Mouse (Mus musculus) CH12.LX (cell line): ENCODE data around the gene Hvcn1. TPM values are rescaled to one million over a fixed set of nuclear protein-coding genes. Genes with fewer than 3 reads are reported as not detected.

ENCODE experiments used
- DNase-seq: peaks from one replicate; pipeline ENCODE4 v3.0.0-alpha.2; 2013; ENCODE audit errors: extremely low read depth
- H3K27ac ChIP-seq: 2 replicates; pipeline ENCODE4 v1.5.1; 2012; ENCODE audit warnings: low read depth, mild to moderate bottlenecking, control low read depth, moderate library complexity; ENCODE audit not compliant: insufficient read depth
- H3K27me3 ChIP-seq: replicated peaks from 2 replicates; pipeline ENCODE3; 2012; ENCODE audit warnings: inconsistent platforms
- H3K36me3 ChIP-seq, 2 experiments: replicated peaks in 1 of 2; 2 replicates each; pipeline versions ENCODE3 to v1.6.1; 2012; ENCODE audit warnings: inconsistent platforms in 1 of 2, low read length in 1 of 2, mild to moderate bottlenecking in 1 of 2, mixed read lengths in 1 of 2, moderate library complexity in 1 of 2; ENCODE audit not compliant: control insufficient read depth in 1 of 2, insufficient read depth in 1 of 2
- H3K4me1 ChIP-seq, 2 experiments: 2 replicates each; pipeline ENCODE4 v1.6.1; 2012; ENCODE audit warnings: inconsistent platforms in 1 of 2, moderate library complexity in 1 of 2; ENCODE audit not compliant: insufficient read depth in 2 of 2, control insufficient read depth in 1 of 2
- H3K4me2 ChIP-seq: 2 replicates; pipeline ENCODE4 v1.6.1; 2012; ENCODE audit warnings: low read depth, mild to moderate bottlenecking, control low read depth; ENCODE audit not compliant: poor library complexity, insufficient read depth, severe bottlenecking
- H3K4me3 ChIP-seq, 3 experiments: fragments of 150-350 bp in 1 of 3; sonication (generic) in 1 of 3; replicated peaks in 1 of 3; 2 replicates each; pipeline versions ENCODE3 to v1.5.1; 2011 to 2012; ENCODE audit warnings: low read depth in 2 of 3, low read length in 2 of 3, mild to moderate bottlenecking in 2 of 3, moderate library complexity in 2 of 3, control low read depth in 1 of 3, improper control_type of control experiment in 1 of 3, inconsistent platforms in 1 of 3, mixed read lengths in 1 of 3; ENCODE audit not compliant: poor library complexity in 1 of 3
- H3K79me2 ChIP-seq: replicated peaks from 2 replicates; pipeline ENCODE4 v1.6.1; 2012; ENCODE audit warnings: mild to moderate bottlenecking, moderate library complexity; ENCODE audit not compliant: control insufficient read depth, poor library complexity, insufficient read depth, severe bottlenecking; ENCODE audit errors: extremely low read depth
- H3K9ac ChIP-seq: 2 replicates; pipeline ENCODE4 v1.6.1; 2012; ENCODE audit warnings: low read depth, mild to moderate bottlenecking, control low read depth, moderate library complexity; ENCODE audit not compliant: insufficient read depth
- H3K9me3 ChIP-seq: replicated peaks from 2 replicates; pipeline ENCODE3; 2012; ENCODE audit warnings: low read length, inconsistent platforms, mixed read lengths
- E2F4 ChIP-seq: IDR thresholded peaks from 2 replicates; pipeline ENCODE4 v1.6.1; 2011; ENCODE audit warnings: low read depth, low read length, improper control_type of control experiment; ENCODE audit not compliant: insufficient replicate concordance
- ELF1 ChIP-seq: IDR thresholded peaks from 2 replicates; pipeline ENCODE4 v1.6.1; 2014; ENCODE audit warnings: low read depth, mild to moderate bottlenecking, inconsistent platforms, low read length, improper control_type of control experiment
- HCFC1 ChIP-seq: IDR thresholded peaks from 2 replicates; pipeline ENCODE4 v1.6.1; 2012; ENCODE audit warnings: low read depth, mild to moderate bottlenecking, inconsistent platforms, low read length, improper control_type of control experiment
- IRF4 ChIP-seq: IDR thresholded peaks from 2 replicates; pipeline ENCODE4 v1.6.1; 2014; ENCODE audit warnings: low read depth, mild to moderate bottlenecking, inconsistent platforms, low read length, improper control_type of control experiment
- JUN ChIP-seq: IDR thresholded peaks from 2 replicates; pipeline ENCODE4 v1.6.1; 2011; ENCODE audit warnings: low read depth, mild to moderate bottlenecking, low read length, improper control_type of control experiment, moderate library complexity; ENCODE audit not compliant: insufficient read depth
- MAFK ChIP-seq: IDR thresholded peaks from 2 replicates; pipeline ENCODE4 v1.6.1; 2011; ENCODE audit warnings: low read length, improper control_type of control experiment; ENCODE audit not compliant: insufficient replicate concordance
- MAX ChIP-seq: IDR thresholded peaks from 2 replicates; pipeline ENCODE4 v1.6.1; 2011; ENCODE audit warnings: low read length, improper control_type of control experiment
- MXI1 ChIP-seq: IDR thresholded peaks from 2 replicates; pipeline ENCODE4 v1.6.1; 2011; ENCODE audit warnings: mild to moderate bottlenecking, low read depth, low read length, improper control_type of control experiment
- POLR2AphosphoS2 ChIP-seq: IDR thresholded peaks from 2 replicates; pipeline ENCODE4 v1.6.1; 2011; ENCODE audit warnings: low read depth, low read length, improper control_type of control experiment
- SIN3A ChIP-seq: IDR thresholded peaks from 2 replicates; pipeline ENCODE4 v1.6.1; 2012; ENCODE audit warnings: low read length, improper control_type of control experiment, inconsistent platforms
- TCF12 ChIP-seq: IDR thresholded peaks from 2 replicates; pipeline ENCODE4 v1.6.1; 2014; ENCODE audit warnings: low read depth, mild to moderate bottlenecking, inconsistent platforms, low read length, improper control_type of control experiment
- USF2 ChIP-seq: conservative IDR thresholded peaks from 2 replicates; pipeline ENCODE4 v1.6.1; 2011; ENCODE audit warnings: low read depth, low read length, improper control_type of control experiment
- dilution Hi-C: fragments of 300-500 bp; cut with MboI; formaldehyde crosslinking; loops from 2 replicates; pipeline ENCODE4 v1.14.3; 2020; ENCODE audit warnings: low sequenced_read_pairs; ENCODE audit not compliant: extremely low pct_unique_long_range_greater_than_20kb, extremely low pct_ligation_motif_present
- in situ Hi-C: fragments of 300-500 bp; cut with MboI; formaldehyde crosslinking; loops from 3 replicates; pipeline ENCODE4 v1.14.3; 2019; ENCODE audit warnings: low sequenced_read_pairs, low pct_ligation_motif_present, low pct_unique_long_range_greater_than_20kb, mixed read lengths
- polyA plus RNA-seq: library from polyadenylated mRNA; unstranded; fragments of >175 nt; gene quantifications from 2 replicates; pipeline ENCODE4 v1.2.1, GENCODE M21; 2012; ENCODE audit warnings: low read depth; ENCODE audit not compliant: insufficient read length
- total RNA-seq, 2 experiments: library from RNA; depleted of rRNA; stranded (reverse); fragments of 300-350 nt in 1 of 2; fragments of >200 nt in 1 of 2; gene quantifications; 2 replicates each; pipeline ENCODE4 v1.2.3; 2012 to 2014

The Hvcn1 gene
- total and polyA plus RNA-seq, 3 experiments: 143 to 159 (median 156) TPM

- DNase-seq: no peak
- dilution Hi-C loops (no loop called here), in situ Hi-C loops (no loop called here)
- H3K27ac ChIP-seq: no peak overlapping the region
- H3K4me3 ChIP-seq: no peak overlapping the region
- H3K9me3 ChIP-seq: no peaks in the 10 kb centered on the region
- H3K9ac ChIP-seq: no peak overlapping the region
- TF ChIP-seq USF2 (no peak), JUN (no peak), MAFK (no peak), SIN3A (no peak), E2F4 (no peak), TCF12 (no peak), HCFC1 (no peak), POLR2AphosphoS2 (no peak), MAX (no peak), ELF1 (no peak), MXI1 (no peak), IRF4 (no peak)
- peaks cover 82% of the 10 kb centered on the region for H3K79me2 ChIP-seq
- H3K4me1 ChIP-seq: peaks cover 27 to 80% of the 10 kb centered on the region in 2 experiments
- H3K4me2 ChIP-seq: no peak overlapping the region
- H3K36me3 ChIP-seq: peaks cover 10 to 79% of the 10 kb centered on the region in 2 experiments
- H3K27me3 ChIP-seq: no peaks in the 10 kb centered on the region
Observed at GRCm38 (mm10) chr5:122291149-122291548, 84.5 kb downstream of the Hvcn1 start.

Other genes with a start within 250 kb of the Hvcn1 start
- gene Cux2, start 156.7 kb upstream of the Hvcn1 start, total RNA-seq (2012; rRNA removed): 0.17 TPM in 1 of 2 replicates, not detected in the other
- gene Cux2, start 156.7 kb upstream of the Hvcn1 start, total RNA-seq (2014; rRNA removed): not detected in 2 replicates
- gene Cux2, start 156.7 kb upstream of the Hvcn1 start, polyA plus RNA-seq: not detected in 2 replicates
- gene Myl2, start 105.9 kb upstream of the Hvcn1 start, total RNA-seq (2012; rRNA removed): not detected in 2 replicates
- gene Myl2, start 105.9 kb upstream of the Hvcn1 start, total RNA-seq (2014; rRNA removed): not detected in 2 replicates
- gene Myl2, start 105.9 kb upstream of the Hvcn1 start, polyA plus RNA-seq: not detected in 2 replicates
- gene Ccdc63, start 66.0 kb upstream of the Hvcn1 start, total RNA-seq (2012; rRNA removed): 0.47 and 0.59 TPM in 2 replicates
- 0.39 TPM in 1 of 2 replicates, not detected in the other for gene Ccdc63, start 66.0 kb upstream of the Hvcn1 start, total RNA-seq (2014; rRNA removed)
- 0.70 and 0.94 TPM in 2 replicates for gene Ccdc63, start 66.0 kb upstream of the Hvcn1 start, polyA plus RNA-seq
- 191 and 234 TPM in 2 replicates for gene Ppp1cc, start 48.5 kb upstream of the Hvcn1 start, total RNA-seq (2012; rRNA removed)
- gene Ppp1cc, start 48.5 kb upstream of the Hvcn1 start, total RNA-seq (2014; rRNA removed): 401 and 406 TPM in 2 replicates
- gene Ppp1cc, start 48.5 kb upstream of the Hvcn1 start, polyA plus RNA-seq: 358 and 375 TPM in 2 replicates
- 7.6 and 8.8 TPM in 2 replicates for gene Tctn1, start 57.7 kb downstream of the Hvcn1 start, total RNA-seq (2012; rRNA removed)
- 2.6 and 2.9 TPM in 2 replicates for gene Tctn1, start 57.7 kb downstream of the Hvcn1 start, total RNA-seq (2014; rRNA removed)
- 3.7 and 4.4 TPM in 2 replicates for gene Tctn1, start 57.7 kb downstream of the Hvcn1 start, polyA plus RNA-seq
- gene Pptc7, start 77.6 kb downstream of the Hvcn1 start, total RNA-seq (2012; rRNA removed): 17.1 and 19.9 TPM in 2 replicates
- 25.6 and 25.9 TPM in 2 replicates for gene Pptc7, start 77.6 kb downstream of the Hvcn1 start, total RNA-seq (2014; rRNA removed)
- gene Pptc7, start 77.6 kb downstream of the Hvcn1 start, polyA plus RNA-seq: 22.2 and 23.6 TPM in 2 replicates
- gene Rad9b, start 147.4 kb downstream of the Hvcn1 start, total RNA-seq (2012; rRNA removed): 6.5 and 9.0 TPM in 2 replicates
- gene Rad9b, start 147.4 kb downstream of the Hvcn1 start, total RNA-seq (2014; rRNA removed): 10.3 and 11.3 TPM in 2 replicates
- gene Rad9b, start 147.4 kb downstream of the Hvcn1 start, polyA plus RNA-seq: 10.4 TPM in 2 replicates
- gene Vps29, start 147.6 kb downstream of the Hvcn1 start, total RNA-seq (2012; rRNA removed): 82.2 and 94.9 TPM in 2 replicates
- gene Vps29, start 147.6 kb downstream of the Hvcn1 start, total RNA-seq (2014; rRNA removed): 145 and 153 TPM in 2 replicates
- 94.4 and 95.0 TPM in 2 replicates for gene Vps29, start 147.6 kb downstream of the Hvcn1 start, polyA plus RNA-seq
- gene Gpn3, start 165.1 kb downstream of the Hvcn1 start, total RNA-seq (2012; rRNA removed): 61.4 and 66.8 TPM in 2 replicates
- gene Gpn3, start 165.1 kb downstream of the Hvcn1 start, total RNA-seq (2014; rRNA removed): 96.1 and 97.1 TPM in 2 replicates
- 65.9 and 74.6 TPM in 2 replicates for gene Gpn3, start 165.1 kb downstream of the Hvcn1 start, polyA plus RNA-seq
- gene Fam216a, start 165.6 kb downstream of the Hvcn1 start, total RNA-seq (2012; rRNA removed): 37.2 and 38.2 TPM in 2 replicates
- 50.2 and 55.8 TPM in 2 replicates for gene Fam216a, start 165.6 kb downstream of the Hvcn1 start, total RNA-seq (2014; rRNA removed)
- gene Fam216a, start 165.6 kb downstream of the Hvcn1 start, polyA plus RNA-seq: 41.4 and 41.5 TPM in 2 replicates
- 297 and 315 TPM in 2 replicates for gene Arpc3, start 185.1 kb downstream of the Hvcn1 start, total RNA-seq (2012; rRNA removed)
- 425 and 543 TPM in 2 replicates for gene Arpc3, start 185.1 kb downstream of the Hvcn1 start, total RNA-seq (2014; rRNA removed)
- 256 TPM in 2 replicates for gene Arpc3, start 185.1 kb downstream of the Hvcn1 start, polyA plus RNA-seq
- gene Anapc7, start 214.9 kb downstream of the Hvcn1 start, total RNA-seq (2012; rRNA removed): 36.6 and 39.4 TPM in 2 replicates
- gene Anapc7, start 214.9 kb downstream of the Hvcn1 start, total RNA-seq (2014; rRNA removed): 21.3 and 21.9 TPM in 2 replicates
- 43.3 and 45.4 TPM in 2 replicates for gene Anapc7, start 214.9 kb downstream of the Hvcn1 start, polyA plus RNA-seq